ENCODE assay signal across 9 mouse cellular contexts in genomic region chr8:92761959-92762600, GRCm38 (mm10).
A peak's percentile ranks its signal among the peaks of the same experiment; 100 is the strongest.
DNase-seq lines count a peak whose midpoint lies in the region; ATAC-seq and TF ChIP-seq lines count a peak whose summit lies in the region.
"Had no signal": no experiment of that assay in that cellular context is flagged by ENCODE, and none has a peak within 500 bp of the region (broad histone marks: within the 10 kb centered on the region; RNA-seq: fewer than 3 reads in every experiment).

No protein-coding gene starts in this region.

- peak overlapping the region; percentile 26 for H3K4me3 ChIP-seq in forebrain, embryonic 10.5 days
- no peak overlapping the region for H3K4me3 ChIP-seq in forebrain, postnatal 0 days (ENCODE audit: low read depth, low read length)
- no peak overlapping the region for H3K4me3 ChIP-seq in hindbrain, embryonic 15.5 days
- no peak overlapping the region for H3K4me3 ChIP-seq in limb, embryonic 15.5 days
- H3K4me3 ChIP-seq: myocyte had no signal

- H3K27me3 ChIP-seq in forebrain, embryonic 10.5 days (ENCODE audit: poor library complexity, severe bottlenecking), result peaks cover 29% of the 10 kb centered on the region
- no peaks in the 10 kb centered on the region for H3K27me3 ChIP-seq in forebrain, postnatal 0 days (ENCODE audit: insufficient read depth, low read length)
- peaks cover 6% of the 10 kb centered on the region; the same call in 1 of the 2 replicates for H3K27me3 ChIP-seq in hindbrain, embryonic 15.5 days
- no peaks in the 10 kb centered on the region for H3K27me3 ChIP-seq in limb, embryonic 15.5 days

- no peak overlapping the region for H3K9ac ChIP-seq in forebrain, postnatal 0 days
- no peak overlapping the region for H3K9ac ChIP-seq in hindbrain, embryonic 15.5 days
- no peak overlapping the region for H3K9ac ChIP-seq in limb, embryonic 15.5 days

- H3K36me3 ChIP-seq in forebrain, embryonic 10.5 days (replicated peaks), result no peaks in the 10 kb centered on the region
- no peaks in the 10 kb centered on the region for H3K36me3 ChIP-seq in forebrain, postnatal 0 days (ENCODE audit: insufficient read depth)
- H3K36me3 ChIP-seq in hindbrain, embryonic 15.5 days, result no peaks in the 10 kb centered on the region
- no peaks in the 10 kb centered on the region for H3K36me3 ChIP-seq in limb, embryonic 15.5 days

- H3K9me3 ChIP-seq in forebrain, embryonic 10.5 days, result peaks cover 5% of the 10 kb centered on the region; the same call in 1 of the 2 replicates
- no peaks in the 10 kb centered on the region for H3K9me3 ChIP-seq in forebrain, postnatal 0 days (ENCODE audit: low read length)
- H3K9me3 ChIP-seq in hindbrain, embryonic 15.5 days, result no peaks in the 10 kb centered on the region
- no peaks in the 10 kb centered on the region for H3K9me3 ChIP-seq in limb, embryonic 15.5 days

- no peak for TF ChIP-seq CTCF in forebrain, postnatal 0 days (IDR thresholded peaks at IDR 0.05; ENCODE audit: low read depth)

- ATAC-seq in forebrain, postnatal 0 days, result no peak; the same call in 1 of the 2 replicates
- no peak for ATAC-seq in hindbrain, embryonic 15.5 days (ENCODE audit: low FRiP score, low read depth)
- ATAC-seq in limb, embryonic 15.5 days (ENCODE audit: insufficient number of reproducible peaks, low FRiP score, low TSS enrichment, low read depth), result no peak
- ATAC-seq in cerebellum, adult (ENCODE audit: insufficient number of reproducible peaks, low FRiP score, low TSS enrichment), result no peak

- H3K4me2 ChIP-seq in forebrain, postnatal 0 days (ENCODE audit: low read depth), result no peak overlapping the region
- H3K4me2 ChIP-seq in hindbrain, embryonic 15.5 days, result peak overlapping the region; percentile 10; the same call in 1 of the 2 replicates
- H3K4me2 ChIP-seq in limb, embryonic 15.5 days, result peak overlapping the region; percentile 14; the same call in 1 of the 2 replicates

- H3K4me1 ChIP-seq in forebrain, embryonic 10.5 days, result peaks cover 11% of the 10 kb centered on the region
- H3K4me1 ChIP-seq in forebrain, postnatal 0 days (ENCODE audit: insufficient read depth), result no peaks in the 10 kb centered on the region
- peaks cover 10% of the 10 kb centered on the region for H3K4me1 ChIP-seq in hindbrain, embryonic 15.5 days (replicated peaks)
- peaks cover 7% of the 10 kb centered on the region; the same call in 1 of the 2 replicates for H3K4me1 ChIP-seq in limb, embryonic 15.5 days

- H3K27ac ChIP-seq in forebrain, embryonic 10.5 days, result peak overlapping the region; percentile 40
- no peak overlapping the region for H3K27ac ChIP-seq in forebrain, postnatal 0 days (ENCODE audit: low read depth, low read length)
- no peak overlapping the region for H3K27ac ChIP-seq in hindbrain, embryonic 15.5 days (replicated peaks)
- H3K27ac ChIP-seq in limb, embryonic 15.5 days, result no peak overlapping the region

- no peak for DNase-seq in forebrain, embryonic 10.5 days (ENCODE audit: extremely low spot score, low spot score)
- no peak for DNase-seq in forebrain, postnatal 0 days
- DNase-seq in brain, adult 2 months (ENCODE audit: low read depth, low spot score), result peak; percentile 8
- no peak for DNase-seq in adrenal gland, adult 2 months
- no peak for DNase-seq in cerebellum, adult 9-11 months

- WGBS in forebrain, embryonic 10.5 days, result 16% methylated on average over 18 of the region's 18 CpGs
- WGBS in forebrain, postnatal 0 days, result 14% methylated on average over 18 of the region's 18 CpGs
- WGBS in hindbrain, embryonic 15.5 days, result 14% methylated on average over 18 of the region's 18 CpGs
- 10% methylated on average over 18 of the region's 18 CpGs for WGBS in limb, embryonic 15.5 days
